Mouse (Mus musculus) neural tube, embryonic 13.5 days (tissue): ENCODE results near the gene Thsd1. TPM values are rescaled to one million over a fixed set of nuclear protein-coding genes. Genes with fewer than 3 reads are reported as not detected.

Source experiments
- ATAC-seq: fragments of 200-750 bp; cut with Nextera tagmentation; 2 replicates; pipeline ENCODE4 v1.8.0; 2017; ENCODE audit warnings: low read depth, mild to moderate bottlenecking, moderate TSS enrichment, moderate library complexity
- H3K27ac ChIP-seq: fragments of 300-500 bp; sonication (generic); replicated peaks from 2 replicates; pipeline ENCODE4 v1.5.1; 2015; ENCODE audit warnings: moderate library complexity, mild to moderate bottlenecking, inconsistent platforms
- H3K27me3 ChIP-seq: fragments of 300-500 bp; sonication (generic); 2 replicates; pipeline ENCODE4 v1.6.1; 2015; ENCODE audit warnings: mild to moderate bottlenecking, inconsistent platforms
- H3K36me3 ChIP-seq: fragments of 300-500 bp; sonication (generic); 2 replicates; pipeline ENCODE4 v1.6.1; 2015; ENCODE audit warnings: mild to moderate bottlenecking, inconsistent platforms
- H3K4me1 ChIP-seq: fragments of 300-500 bp; sonication (generic); replicated peaks from 2 replicates; pipeline ENCODE4 v1.6.1; 2015; ENCODE audit warnings: inconsistent platforms
- H3K4me2 ChIP-seq: fragments of 300-500 bp; sonication (generic); 2 replicates; pipeline ENCODE4 v1.6.1; 2015; ENCODE audit warnings: inconsistent platforms, mild to moderate bottlenecking, moderate library complexity
- H3K4me3 ChIP-seq: fragments of 300-500 bp; sonication (generic); 2 replicates; pipeline ENCODE4 v1.5.1; 2015; ENCODE audit warnings: mild to moderate bottlenecking, inconsistent platforms
- H3K9ac ChIP-seq: fragments of 300-500 bp; sonication (generic); 2 replicates; pipeline ENCODE4 v1.6.1; 2015; ENCODE audit warnings: moderate library complexity, mild to moderate bottlenecking, inconsistent platforms
- H3K9me3 ChIP-seq: fragments of 300-500 bp; sonication (generic); 2 replicates; pipeline ENCODE4 v1.6.1; 2016; ENCODE audit warnings: inconsistent platforms
- WGBS: fragments of 180-500 bp; shearing (Covaris S2); methylation state at CpG from one replicate; pipeline ENCODE4 v1.1.7; 2015; 5-methylcytosine and 5-hydroxymethylcytosine counted together
- polyA plus RNA-seq: library from polyadenylated mRNA; unstranded; fragments of >200 nt; fragmentation: Nextera tagmentation; extraction: Ambion mirVana; gene quantifications from 2 replicates; pipeline ENCODE4 v1.2.1, GENCODE M21; 2015

The Thsd1 gene
- polyA plus RNA-seq, result 8.3 and 8.8 TPM in 2 replicates

GRCm38 (mm10) chr8:22227061-22227877, at the start of gene Thsd1:
Gene Thsd1, plus strand, starts transcription at chr8:22227313.
- peak within 1 kb of the TSS; percentile 70 for H3K9ac ChIP-seq
- peak within 1 kb of the TSS; percentile 87 for H3K4me2 ChIP-seq
- peaks cover 17% of the 10 kb centered on the region for H3K36me3 ChIP-seq
- peaks cover 32% of the 10 kb centered on the region for H3K27me3 ChIP-seq
- peak; percentile 81 for ATAC-seq
- H3K27ac ChIP-seq, result no peak within 1 kb of the TSS; the same call in 1 of the 2 replicates
- peak within 1 kb of the TSS; percentile 45 for H3K4me3 ChIP-seq
- 0 out of 2 replicates have a peak, but pooled peaks cover under 1% of the 10 kb centered on the region for H3K9me3 ChIP-seq
- whole genome bisulfite sequencing, result under 1% methylated on average over 39 of the region's 39 CpGs
- H3K4me1 ChIP-seq, result peaks cover 10% of the 10 kb centered on the region

- peak; percentile 36 for ATAC-seq
- Histone ChIP-seq H3K4me2 (peak overlapping the region; percentile 70), H3K27ac (peak overlapping the region; percentile 80; the same call in 1 of the 2 replicates), H3K4me1 (peaks cover 19% of the 10 kb centered on the region), H3K27me3 (no peaks in the 10 kb centered on the region), H3K9ac (peak overlapping the region; percentile 75), H3K9me3 (no peaks in the 10 kb centered on the region), H3K4me3 (peak overlapping the region; percentile 69), H3K36me3 (no peaks in the 10 kb centered on the region)
- WGBS, result 2% methylated on average over 3 of the region's 3 CpGs
These were observed 42.2 kb upstream of the Thsd1 start for GRCm38 (mm10) chr8:22184884-22185283.

GRCm38 (mm10) chr8:22185431-22186397, 41.4 kb upstream of the Thsd1 start, which contains the start of gene Ckap2:
Gene Ckap2, minus strand, starts transcription at chr8:22185819.
- 3% methylated on average over 63 of the region's 63 CpGs for WGBS
- Histone ChIP-seq H3K36me3 (no peaks in the 10 kb centered on the region), H3K4me1 (peaks cover 19% of the 10 kb centered on the region), H3K9me3 (no peaks in the 10 kb centered on the region), H3K9ac (peak within 1 kb of the TSS; percentile 75), H3K4me3 (peak within 1 kb of the TSS; percentile 69), H3K27me3 (no peaks in the 10 kb centered on the region), H3K27ac (peak within 1 kb of the TSS; percentile 80), H3K4me2 (peak within 1 kb of the TSS; percentile 70)
- ATAC-seq, result peak; percentile 99

- H3K4me3 ChIP-seq, result peak within 1 kb of the TSS; percentile 75
- ATAC-seq, result peak; percentile 96
- H3K9ac ChIP-seq, result peak within 1 kb of the TSS; percentile 90
- H3K36me3 ChIP-seq, result no peaks in the 10 kb centered on the region
- peak within 1 kb of the TSS; percentile 68 for H3K4me2 ChIP-seq
- H3K9me3 ChIP-seq, result no peaks in the 10 kb centered on the region
- H3K27me3 ChIP-seq, result no peaks in the 10 kb centered on the region
- H3K27ac ChIP-seq, result peak within 1 kb of the TSS; percentile 96
- WGBS, result under 1% methylated on average over 73 of the region's 73 CpGs
- peaks cover 26% of the 10 kb centered on the region for H3K4me1 ChIP-seq
These were observed 34.3 kb upstream of the Thsd1 start, which contains the start of gene Vps36 for GRCm38 (mm10) chr8:22192660-22193431. Gene Vps36, plus strand, starts transcription at chr8:22192809.

- no peaks in the 10 kb centered on the region for H3K9me3 ChIP-seq
- H3K4me3 ChIP-seq, result peak overlapping the region; percentile 75
- H3K4me1 ChIP-seq, result peaks cover 26% of the 10 kb centered on the region
- no peaks in the 10 kb centered on the region for H3K36me3 ChIP-seq
- ATAC-seq, result peak; percentile 33; the same call in 1 of the 2 replicates
- H3K4me2 ChIP-seq, result peak overlapping the region; percentile 68
- peak overlapping the region; percentile 90 for H3K9ac ChIP-seq
- no peaks in the 10 kb centered on the region for H3K27me3 ChIP-seq
- 11% methylated on average over 12 of the region's 12 CpGs for WGBS
- H3K27ac ChIP-seq, result peak overlapping the region; percentile 96
These were observed 33.6 kb upstream of the Thsd1 start for GRCm38 (mm10) chr8:22193432-22194010.

GRCm38 (mm10) chr8:22197914-22198313, 29.2 kb upstream of the Thsd1 start:
- WGBS, result 86% methylated on average over 6 of the region's 6 CpGs
- Histone ChIP-seq H3K9ac (no peak overlapping the region), H3K4me2 (no peak overlapping the region), H3K27me3 (no peaks in the 10 kb centered on the region), H3K36me3 (peaks cover 25% of the 10 kb centered on the region), H3K4me3 (no peak overlapping the region), H3K4me1 (peaks cover 26% of the 10 kb centered on the region), H3K9me3 (no peaks in the 10 kb centered on the region), H3K27ac (no peak overlapping the region)
- ATAC-seq, result no peak

- Histone ChIP-seq H3K4me2 (no peak overlapping the region), H3K36me3 (peaks cover 36% of the 10 kb centered on the region), H3K4me3 (no peak overlapping the region), H3K4me1 (peaks cover 13% of the 10 kb centered on the region), H3K9ac (no peak overlapping the region), H3K9me3 (no peaks in the 10 kb centered on the region), H3K27me3 (no peaks in the 10 kb centered on the region), H3K27ac (no peak overlapping the region)
- WGBS, result 97% methylated on average over 8 of the region's 8 CpGs
- ATAC-seq, result no peak
These were observed 27.6 kb upstream of the Thsd1 start for GRCm38 (mm10) chr8:22199481-22199880.

GRCm38 (mm10) chr8:22207535-22207934, 19.6 kb upstream of the Thsd1 start:
- Histone ChIP-seq H3K27me3 (no peaks in the 10 kb centered on the region), H3K4me3 (no peak overlapping the region), H3K9me3 (no peaks in the 10 kb centered on the region), H3K27ac (no peak overlapping the region), H3K36me3 (peaks cover 67% of the 10 kb centered on the region), H3K4me1 (no peaks in the 10 kb centered on the region), H3K4me2 (no peak overlapping the region), H3K9ac (no peak overlapping the region)
- no peak for ATAC-seq
- WGBS, result 76% methylated on average over 4 of the region's 4 CpGs

- H3K36me3 ChIP-seq, result peaks cover 67% of the 10 kb centered on the region
These were observed 18.1 kb upstream of the Thsd1 start for GRCm38 (mm10) chr8:22209012-22209411.

GRCm38 (mm10) chr8:22214826-22215225, 12.3 kb upstream of the Thsd1 start:
- Histone ChIP-seq H3K4me2 (no peak overlapping the region), H3K9ac (no peak overlapping the region), H3K4me3 (no peak overlapping the region), H3K36me3 (peaks cover 80% of the 10 kb centered on the region), H3K27ac (no peak overlapping the region), H3K27me3 (no peaks in the 10 kb centered on the region), H3K9me3 (no peaks in the 10 kb centered on the region), H3K4me1 (no peaks in the 10 kb centered on the region)
- ATAC-seq, result no peak
- WGBS, result 97% methylated on average over 10 of the region's 10 CpGs

More at GRCm38 (mm10) chr8:22209012-22209411, 18.1 kb upstream of the Thsd1 start:
- no peak overlapping the region for H3K4me2 ChIP-seq
- H3K9me3 ChIP-seq, result no peaks in the 10 kb centered on the region
- 78% methylated on average over 5 of the region's 5 CpGs for WGBS
- ATAC-seq, result no peak
- no peak overlapping the region for H3K27ac ChIP-seq
- H3K4me1 ChIP-seq, result no peaks in the 10 kb centered on the region
- H3K9ac ChIP-seq, result no peak overlapping the region
- H3K27me3 ChIP-seq, result no peaks in the 10 kb centered on the region
- no peak overlapping the region for H3K4me3 ChIP-seq

- no peak overlapping the region for H3K9ac ChIP-seq
- peaks cover 32% of the 10 kb centered on the region for H3K27me3 ChIP-seq
- 65% methylated on average over 8 of the region's 8 CpGs for WGBS
- H3K4me1 ChIP-seq, result peaks cover 10% of the 10 kb centered on the region
- no peak overlapping the region for H3K27ac ChIP-seq
- no peak overlapping the region for H3K4me3 ChIP-seq
- ATAC-seq, result no peak
- 0 out of 2 replicates have a peak, but pooled peaks cover 2% of the 10 kb centered on the region for H3K9me3 ChIP-seq
- H3K36me3 ChIP-seq, result peaks cover 25% of the 10 kb centered on the region
- no peak overlapping the region for H3K4me2 ChIP-seq
These were observed 752 bp upstream of the Thsd1 start for GRCm38 (mm10) chr8:22226361-22226760.
